Mouse (Mus musculus): ENCODE measurements around the gene Gm10999. TPM values are rescaled to one million over a fixed set of nuclear protein-coding genes. Genes with fewer than 3 reads are reported as not detected.

Gm10999 gene
- not detected for polyA plus RNA-seq (2017; shearing (Covaris generic))

DNA sequence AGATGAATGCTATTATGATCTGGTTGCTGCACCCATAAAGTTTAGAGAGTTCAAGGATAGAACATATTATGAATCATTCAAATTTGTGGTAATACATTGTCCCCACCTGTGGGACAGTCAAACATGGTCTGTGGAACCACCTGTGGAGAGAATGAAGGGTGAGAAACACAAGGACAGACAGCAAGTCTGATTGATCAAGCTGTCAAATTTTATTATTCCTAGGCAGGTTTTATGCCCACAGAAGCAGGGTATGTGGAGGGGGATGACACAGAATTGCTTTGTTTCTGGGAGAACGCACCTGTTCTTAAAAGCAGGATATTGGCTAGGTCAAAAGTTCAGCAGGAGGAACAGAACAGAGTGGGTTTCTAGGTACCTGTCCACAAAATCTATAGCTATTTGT, at the start of gene Gm10999:
Gene Gm10999, minus strand, starts transcription at position 101 of the 400 bp plus-strand sequence.

Other genes with a start within 250 kb of the Gm10999 start
- 0.32 TPM for gene Ccdc7a, start 66.1 kb downstream of the Gm10999 start, polyA plus RNA-seq (2017; shearing (Covaris generic))
- gene Ccdc7b, start 64.5 kb downstream of the Gm10999 start, polyA plus RNA-seq (2017; shearing (Covaris generic)) = not detected
- 30.4 TPM for gene 2610044O15Rik8, start 102.7 kb upstream of the Gm10999 start, polyA plus RNA-seq (2017; shearing (Covaris generic))